Mouse (Mus musculus) liver, adult 2 months (tissue): ENCODE data around the gene Gm17571. TPM values are rescaled to one million over a fixed set of nuclear protein-coding genes. Genes with fewer than 3 reads are reported as not detected.

Experiments used
- DNase-seq: peaks from one replicate; pipeline ENCODE4 v3.0.0-alpha.2; 2011; ENCODE audit warnings: low read depth, low spot score; ENCODE audit errors: extremely low read depth
- H3K27ac ChIP-seq: fragments of 200-500 bp; replicated peaks from 2 replicates; pipeline ENCODE4 v1.5.1; 2012; ENCODE audit warnings: low read depth, mild to moderate bottlenecking, control low read depth, inconsistent platforms, low read length; ENCODE audit not compliant: insufficient read depth
- H3K27me3 ChIP-seq: fragments of 200-500 bp; 2 replicates; pipeline ENCODE4 v1.6.1; 2012; ENCODE audit warnings: mild to moderate bottlenecking, moderate library complexity, low read length, inconsistent platforms; ENCODE audit not compliant: control insufficient read depth, insufficient read depth
- H3K36me3 ChIP-seq: fragments of 200-500 bp; 2 replicates; pipeline ENCODE4 v1.6.1; 2012; ENCODE audit warnings: low read length, inconsistent platforms; ENCODE audit not compliant: control insufficient read depth, insufficient read depth
- H3K4me1 ChIP-seq: fragments of 200-500 bp; 2 replicates; pipeline ENCODE4 v1.6.1; 2011; ENCODE audit warnings: low read length; ENCODE audit not compliant: control insufficient read depth, insufficient read depth
- H3K4me3 ChIP-seq: fragments of 200-500 bp; 2 replicates; pipeline ENCODE4 v1.5.1; 2011; ENCODE audit warnings: low read depth, mild to moderate bottlenecking, control low read depth, low read length, moderate library complexity; ENCODE audit not compliant: insufficient read depth
- H3K79me2 ChIP-seq: fragments of 200-500 bp; 2 replicates; pipeline ENCODE4 v1.6.1; 2012; ENCODE audit warnings: inconsistent platforms, mild to moderate bottlenecking, low read length, moderate library complexity; ENCODE audit not compliant: control insufficient read depth, insufficient read depth
- H3K9ac ChIP-seq: fragments of 200-500 bp; 2 replicates; pipeline ENCODE4 v1.6.1; 2012; ENCODE audit warnings: low read depth, mild to moderate bottlenecking, control low read depth, inconsistent platforms, low read length
- CTCF ChIP-seq: fragments of 200-500 bp; IDR thresholded peaks from 2 replicates; pipeline ENCODE4 v1.5.1; 2011; ENCODE audit warnings: low read depth, low read length, control low read depth
- POLR2A ChIP-seq: fragments of 200-500 bp; IDR thresholded peaks from 2 replicates; pipeline ENCODE4 v1.6.1; 2011; ENCODE audit warnings: low read length, control low read depth; ENCODE audit not compliant: insufficient read depth; ENCODE audit errors: extremely low read depth
- WGBS: fragments of 180-500 bp; shearing (Covaris S2); methylation state at CpG from one replicate; pipeline ENCODE4 v1.1.7; 2018; 5-methylcytosine and 5-hydroxymethylcytosine counted together
- polyA plus RNA-seq: library from polyadenylated mRNA; depleted of rRNA; stranded (reverse); fragments of >200 nt; gene quantifications from 2 replicates; pipeline ENCODE4 v1.2.3, GENCODE M21; 2012
- total RNA-seq: library from RNA; depleted of rRNA; stranded (reverse); fragments of >200 nt; gene quantifications from 2 replicates; pipeline ENCODE4 v1.2.3, GENCODE M21; 2014

Gene Gm17571
- total and polyA plus RNA-seq, 2 experiments, result not detected

- no peak for TF ChIP-seq POLR2A
- Histone ChIP-seq H3K27me3 (no peaks in the 10 kb centered on the region), H3K4me3 (no peak overlapping the region), H3K9ac (no peak overlapping the region), H3K79me2 (no peaks in the 10 kb centered on the region), H3K4me1 (no peaks in the 10 kb centered on the region), H3K27ac (no peak overlapping the region), H3K36me3 (no peaks in the 10 kb centered on the region)
- 93% methylated on average over 1 of the region's 1 CpGs for WGBS
- no peak for DNase-seq
These were observed 14.4 kb upstream of the Gm17571 start for GRCm38 (mm10) chr9:13460926-13461325.

GRCm38 (mm10) chr9:13460012-13460411, 13.5 kb upstream of the Gm17571 start:
- no peaks in the 10 kb centered on the region for H3K79me2 ChIP-seq
- H3K27me3 ChIP-seq, result no peaks in the 10 kb centered on the region
- H3K4me3 ChIP-seq, result no peak overlapping the region
- H3K36me3 ChIP-seq, result no peaks in the 10 kb centered on the region
- no peak for TF ChIP-seq CTCF
- no peak for TF ChIP-seq POLR2A
- H3K27ac ChIP-seq, result no peak overlapping the region
- H3K9ac ChIP-seq, result no peak overlapping the region
- DNase-seq, result no peak
- WGBS, result 95% methylated on average over 3 of the region's 3 CpGs
- H3K4me1 ChIP-seq, result no peaks in the 10 kb centered on the region

- no peak for TF ChIP-seq CTCF
- no peak for TF ChIP-seq POLR2A
- H3K27ac ChIP-seq, result no peak overlapping the region
- no peaks in the 10 kb centered on the region for H3K36me3 ChIP-seq
- no peaks in the 10 kb centered on the region for H3K27me3 ChIP-seq
- H3K9ac ChIP-seq, result no peak overlapping the region
- no peak overlapping the region for H3K4me3 ChIP-seq
- DNase-seq, result no peak
- WGBS, result 83% methylated on average over 1 of the region's 1 CpGs
- no peaks in the 10 kb centered on the region for H3K79me2 ChIP-seq
- no peaks in the 10 kb centered on the region for H3K4me1 ChIP-seq
These were observed 12.8 kb upstream of the Gm17571 start for GRCm38 (mm10) chr9:13459371-13459770.

GRCm38 (mm10) chr9:13457774-13458173, 11.2 kb upstream of the Gm17571 start:
- WGBS, result 87% methylated on average over 6 of the region's 6 CpGs
- no peaks in the 10 kb centered on the region for H3K36me3 ChIP-seq
- H3K4me3 ChIP-seq, result no peak overlapping the region
- no peaks in the 10 kb centered on the region for H3K4me1 ChIP-seq
- H3K27me3 ChIP-seq, result no peaks in the 10 kb centered on the region
- TF ChIP-seq POLR2A (no peak), CTCF (no peak)
- no peak overlapping the region for H3K9ac ChIP-seq
- no peak overlapping the region for H3K27ac ChIP-seq
- no peaks in the 10 kb centered on the region for H3K79me2 ChIP-seq
- no peak for DNase-seq

GRCm38 (mm10) chr9:13455231-13455630, 8.7 kb upstream of the Gm17571 start:
- TF ChIP-seq CTCF, result no peak
- TF ChIP-seq POLR2A, result no peak
- no peaks in the 10 kb centered on the region for H3K79me2 ChIP-seq
- no peak overlapping the region for H3K9ac ChIP-seq
- H3K27ac ChIP-seq, result no peak overlapping the region
- no peak overlapping the region for H3K4me3 ChIP-seq
- WGBS, result 71% methylated on average over 1 of the region's 1 CpGs
- DNase-seq, result no peak
- H3K4me1 ChIP-seq, result no peaks in the 10 kb centered on the region
- no peaks in the 10 kb centered on the region for H3K27me3 ChIP-seq
- H3K36me3 ChIP-seq, result no peaks in the 10 kb centered on the region

- H3K27ac ChIP-seq, result no peak overlapping the region
- H3K9ac ChIP-seq, result no peak overlapping the region
- no peak overlapping the region for H3K4me3 ChIP-seq
- DNase-seq, result no peak
- no peaks in the 10 kb centered on the region for H3K27me3 ChIP-seq
- H3K4me1 ChIP-seq, result no peaks in the 10 kb centered on the region
- WGBS, result 36% methylated on average over 7 of the region's 7 CpGs
- TF ChIP-seq CTCF (no peak), POLR2A (no peak)
- no peaks in the 10 kb centered on the region for H3K36me3 ChIP-seq
- no peaks in the 10 kb centered on the region for H3K79me2 ChIP-seq
These were observed 8.1 kb upstream of the Gm17571 start for GRCm38 (mm10) chr9:13454651-13455123.
